Mouse (Mus musculus): ENCODE data around the gene Urb2.
"Not testable (repeated sequence)": the region's sequence is repeated elsewhere in the genome, so short reads cannot be mapped to it uniquely, and the experiment has no call there.

The Urb2 gene

GRCm38 (mm10) chr8:124019782-124020181 lies 1.5 kb upstream of the Urb2 start:
- DNase-seq: peak; percentile 39

- DNase-seq: peak; percentile 93
Measured at GRCm38 (mm10) chr8:124020439-124021236, 670 bp upstream of the Urb2 start.

GRCm38 (mm10) chr8:124026265-124026664 lies 5.0 kb downstream of the Urb2 start:
- DNase-seq: not testable (repeated sequence)

- DNase-seq: no peak
Measured at GRCm38 (mm10) chr8:124027831-124028230, 6.5 kb downstream of the Urb2 start.

- no peak for DNase-seq
Measured at GRCm38 (mm10) chr8:124033400-124033799, 12.1 kb downstream of the Urb2 start.

- no peak for DNase-seq
Measured at GRCm38 (mm10) chr8:124038121-124038520, 16.8 kb downstream of the Urb2 start.

- DNase-seq: no peak
Measured at GRCm38 (mm10) chr8:124039351-124039750, 18.0 kb downstream of the Urb2 start.

- no peak for DNase-seq
Measured at GRCm38 (mm10) chr8:124042201-124042600, 20.9 kb downstream of the Urb2 start.

- DNase-seq: no peak
Measured at GRCm38 (mm10) chr8:124044421-124044820, 23.1 kb downstream of the Urb2 start.

GRCm38 (mm10) chr8:124044931-124045330 lies 23.6 kb downstream of the Urb2 start:
- no peak for DNase-seq

- no peak for DNase-seq
Measured at GRCm38 (mm10) chr8:124045856-124046255, 24.5 kb downstream of the Urb2 start.

GRCm38 (mm10) chr8:124052110-124052509 lies 30.8 kb downstream of the Urb2 start:
- peak; percentile 75 for DNase-seq

GRCm38 (mm10) chr8:124052568-124052967 lies 31.3 kb downstream of the Urb2 start:
- no peak for DNase-seq

- DNase-seq: no peak
Measured at GRCm38 (mm10) chr8:124056832-124057655, 35.7 kb downstream of the Urb2 start.

GRCm38 (mm10) chr8:124066325-124067058 lies 45.2 kb downstream of the Urb2 start:
- no peak for DNase-seq

GRCm38 (mm10) chr8:124067059-124067750 lies 45.9 kb downstream of the Urb2 start:
- no peak for DNase-seq

- DNase-seq: peak; percentile 51
Measured at GRCm38 (mm10) chr8:124070363-124071324, 49.3 kb downstream of the Urb2 start.

- no peak for DNase-seq
Measured at GRCm38 (mm10) chr8:124075977-124076376, 54.7 kb downstream of the Urb2 start.

GRCm38 (mm10) chr8:124076416-124076815 lies 55.1 kb downstream of the Urb2 start:
- DNase-seq: no peak

GRCm38 (mm10) chr8:124077377-124077776 lies 56.1 kb downstream of the Urb2 start:
- no peak for DNase-seq

- DNase-seq: no peak
Measured at GRCm38 (mm10) chr8:124077998-124078397, 56.7 kb downstream of the Urb2 start.
